Mouse (Mus musculus) layer of hippocampus, postnatal 36 days (tissue): ENCODE results near the gene Coq8b. TPM values are rescaled to one million over a fixed set of nuclear protein-coding genes. Genes with fewer than 3 reads are reported as not detected.

Source experiments
- DNase-seq, 2 experiments: peaks; one replicate each; pipeline ENCODE4 v3.0.0; 2022
- total RNA-seq, 2 experiments: library from RNA; stranded (reverse); gene quantifications; 2 replicates each; pipeline ENCODE4 v1.2.3; 2021

Gene Coq8b
- 10 to 100 TPM; 33.9 to 36.2 TPM for total RNA-seq

- peak; percentile 91 for DNase-seq
Observed at GRCm38 (mm10) chr7:27232781-27233281, at the start of gene Coq8b. Gene Coq8b, plus strand, starts transcription at chr7:27233023.

GRCm38 (mm10) chr7:27184964-27185363, 47.9 kb upstream of the Coq8b start:
- no peak for DNase-seq

DNA sequence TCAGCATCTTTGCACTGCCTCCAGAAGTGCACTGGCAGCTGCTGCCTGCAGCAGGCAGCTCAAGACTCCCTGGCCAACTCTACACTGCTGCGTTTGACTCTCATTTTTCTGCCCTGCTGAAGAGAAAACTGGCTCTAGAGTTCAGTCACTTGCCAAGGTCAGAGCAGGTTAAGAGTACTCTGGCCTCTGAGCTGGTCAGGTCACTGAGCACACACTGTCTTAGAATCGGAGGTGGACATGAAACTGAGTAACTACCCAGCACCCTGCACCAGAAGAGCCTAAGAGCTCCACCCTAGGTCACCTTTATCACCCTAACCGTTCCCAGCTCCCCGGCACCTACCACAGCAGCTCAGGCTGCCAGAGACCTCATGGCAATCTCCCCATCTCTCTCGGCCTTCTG, 46.8 kb upstream of the Coq8b start:
- DNase-seq, result no peak

DNA sequence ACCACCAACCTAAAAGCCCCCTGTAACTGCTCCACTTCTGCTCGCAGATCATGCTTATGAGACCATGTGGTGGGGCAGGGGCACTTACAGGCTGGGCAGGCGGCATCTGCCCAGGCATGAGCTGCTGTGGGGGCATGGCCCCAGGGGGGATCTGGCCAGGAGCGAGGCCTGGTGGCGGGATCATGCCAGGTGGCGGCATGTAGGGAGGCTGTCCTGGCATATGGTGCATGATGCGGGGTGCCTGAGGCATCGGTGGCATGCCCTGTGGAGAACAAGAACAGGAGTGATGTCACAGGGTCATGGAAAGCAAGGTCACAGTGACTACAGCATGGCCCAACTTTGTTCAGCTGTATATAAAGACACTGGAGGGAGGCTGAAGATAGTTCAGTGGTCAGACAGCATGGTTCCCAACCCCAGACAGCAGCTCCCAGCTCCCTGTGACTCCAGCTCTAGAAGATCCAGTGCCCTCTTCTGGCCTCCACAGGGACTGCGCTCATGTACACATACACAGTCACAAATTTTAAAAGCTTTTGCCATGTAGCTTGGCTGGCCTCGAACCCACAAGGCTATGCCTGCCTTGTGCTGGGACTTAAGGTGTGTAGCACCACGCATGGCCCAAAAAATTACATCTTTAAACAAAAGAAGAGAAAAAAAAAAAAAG, 43.4 kb upstream of the Coq8b start:
- no peak for DNase-seq

- DNase-seq, result no peak
Observed at GRCm38 (mm10) chr7:27192434-27192833, 40.4 kb upstream of the Coq8b start.

GRCm38 (mm10) chr7:27193731-27194130, 39.1 kb upstream of the Coq8b start:
- no peak for DNase-seq

GRCm38 (mm10) chr7:27195681-27196611, 36.9 kb upstream of the Coq8b start, which contains the start of the genes BC024978 and Snrpa:
Gene BC024978, plus strand, starts transcription at chr7:27195781.
Gene Snrpa, minus strand, starts transcription at chr7:27196271.
- DNase-seq, result peak; percentile 96 to 97

DNA sequence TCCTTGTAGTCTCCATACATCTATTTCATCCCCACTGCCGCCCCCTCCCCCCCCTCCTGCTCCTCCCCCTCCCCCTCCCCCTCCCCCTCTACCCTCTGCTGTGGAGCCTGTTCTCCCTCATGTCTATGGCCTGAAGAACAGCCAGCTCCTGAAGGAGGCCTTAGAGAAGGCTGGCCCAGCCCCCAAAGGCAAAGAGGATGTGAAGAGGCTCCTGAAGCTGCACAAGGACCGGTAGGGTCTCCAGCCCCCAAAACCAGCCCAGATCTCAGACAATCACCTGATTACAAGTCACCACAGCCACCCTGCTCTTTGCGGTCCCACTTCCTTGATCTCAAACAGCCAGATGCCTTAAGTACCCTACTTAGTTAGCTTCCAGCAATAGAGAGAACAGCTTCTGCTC, 35.7 kb upstream of the Coq8b start:
- DNase-seq, result no peak

- DNase-seq, result no peak
Observed at GRCm38 (mm10) chr7:27197634-27198033, 35.2 kb upstream of the Coq8b start.

GRCm38 (mm10) chr7:27198355-27198754, 34.5 kb upstream of the Coq8b start:
- DNase-seq, result no peak

DNA sequence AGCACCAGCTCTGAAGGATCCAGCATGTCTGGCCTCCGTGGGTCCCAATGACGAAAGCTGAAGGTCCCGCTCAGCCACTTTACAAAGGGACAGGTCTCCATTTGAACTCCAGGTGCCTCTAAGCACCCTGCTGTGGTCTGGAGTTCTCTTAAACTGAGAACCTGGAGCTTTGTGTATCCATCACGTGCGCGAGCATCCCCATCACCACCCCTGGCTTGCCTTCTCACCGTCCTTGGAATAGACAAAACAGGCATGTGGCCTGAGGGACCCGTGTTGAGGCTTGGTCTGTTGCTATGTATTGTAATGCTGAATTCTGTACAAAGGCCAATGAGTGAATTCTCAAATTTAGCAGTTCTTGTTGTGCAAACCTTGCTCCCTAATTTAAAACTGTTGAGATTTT, 34.0 kb upstream of the Coq8b start:
- no peak for DNase-seq

DNA sequence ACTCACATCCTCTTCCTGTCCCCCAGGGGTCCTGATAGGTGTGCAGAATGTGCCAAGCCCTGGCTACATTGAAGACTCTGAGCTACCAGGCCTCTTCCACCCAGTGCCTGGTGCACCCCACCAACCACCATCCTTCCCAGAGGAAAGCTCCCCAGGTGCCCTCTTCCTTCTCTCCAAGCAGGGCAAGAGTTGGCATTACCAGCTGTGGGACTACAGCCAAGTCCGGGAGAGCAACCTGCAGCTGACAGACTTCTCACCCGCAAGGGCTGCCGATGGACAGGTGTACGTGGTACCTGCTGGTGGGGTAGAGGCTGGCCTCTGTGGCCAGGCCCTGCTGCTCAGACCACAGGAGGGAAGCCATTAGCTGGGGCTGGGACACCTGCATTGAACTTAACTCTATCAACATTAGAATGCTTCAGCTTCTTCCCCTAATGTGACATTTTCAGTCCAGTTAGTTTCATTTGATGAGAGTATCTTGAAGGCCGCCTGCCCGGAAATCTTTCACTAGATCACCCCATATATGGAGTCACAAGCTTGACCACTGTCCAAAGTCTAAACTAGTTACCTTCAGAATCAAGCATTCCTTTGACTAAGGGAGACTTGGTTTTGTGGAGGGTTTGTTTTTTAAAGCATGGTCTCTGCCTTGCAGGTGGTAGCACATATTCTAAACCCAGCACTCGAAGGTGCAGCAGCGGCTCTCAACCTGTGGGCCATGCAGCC, 28.9 kb upstream of the Coq8b start:
- no peak for DNase-seq

DNA sequence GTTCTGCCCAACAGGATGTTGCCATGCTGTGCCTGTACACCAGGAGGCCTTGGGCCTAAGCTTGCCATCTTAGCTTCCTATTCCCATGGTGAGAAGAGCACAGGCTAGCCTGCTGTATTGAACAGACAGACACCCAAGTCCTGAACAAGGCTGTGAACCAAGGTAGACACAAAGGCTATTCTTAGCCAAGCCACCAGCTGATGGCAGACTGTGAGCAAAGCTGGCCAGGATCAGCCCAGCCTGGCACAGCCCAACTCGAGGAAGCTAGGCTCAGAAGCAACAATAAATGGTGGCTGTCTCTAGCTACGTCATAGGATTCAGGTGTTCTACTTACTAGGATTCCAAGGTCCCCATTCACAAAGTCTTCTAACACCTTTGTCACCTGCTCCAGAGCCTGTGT, 20.2 kb upstream of the Coq8b start:
- no peak for DNase-seq

GRCm38 (mm10) chr7:27218586-27218985, 14.2 kb upstream of the Coq8b start:
- no peak for DNase-seq

GRCm38 (mm10) chr7:27219937-27220336, 12.9 kb upstream of the Coq8b start:
- no peak for DNase-seq

GRCm38 (mm10) chr7:27221939-27222338, 10.9 kb upstream of the Coq8b start:
- no peak for DNase-seq

GRCm38 (mm10) chr7:27222538-27222937, 10.3 kb upstream of the Coq8b start:
- DNase-seq, result no peak

DNA sequence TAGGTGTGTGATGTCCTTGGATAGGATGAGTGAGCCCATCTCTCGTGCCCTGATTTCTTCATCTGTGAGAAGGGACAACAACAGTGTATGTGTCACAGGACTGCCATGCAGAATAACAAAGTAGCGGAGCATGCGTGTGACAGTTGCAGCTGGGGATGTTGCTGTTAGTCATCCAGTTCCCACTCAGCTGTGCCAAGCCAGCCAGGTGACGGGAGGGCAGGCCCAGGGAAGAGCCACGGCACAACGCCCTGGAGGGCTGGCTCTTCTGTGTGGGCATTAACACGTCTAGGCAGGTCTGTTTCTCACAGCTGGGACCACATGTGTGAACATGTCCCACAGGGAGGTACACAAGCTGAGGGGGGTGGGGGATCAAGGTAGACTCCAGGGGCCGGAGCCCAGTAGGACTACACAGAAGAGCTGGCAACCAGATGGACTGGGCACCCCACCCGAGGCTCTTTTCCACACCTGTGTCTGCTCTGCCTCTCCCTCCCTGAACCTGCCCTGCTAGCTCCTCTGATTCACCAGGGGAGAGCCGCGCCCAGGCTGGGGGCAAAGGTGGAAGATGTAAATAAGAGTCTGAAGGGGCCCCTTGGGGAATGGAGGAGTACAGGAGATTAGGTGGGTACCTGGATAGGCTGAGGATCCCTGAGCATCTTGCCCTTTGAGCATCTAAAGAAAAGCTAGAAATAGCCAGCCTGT, 7.8 kb upstream of the Coq8b start:
- DNase-seq, result peak in 1 of 2 experiments; percentile 31

- no peak for DNase-seq
Observed at GRCm38 (mm10) chr7:27227276-27227675, 5.5 kb upstream of the Coq8b start.

GRCm38 (mm10) chr7:27227676-27228075, 5.1 kb upstream of the Coq8b start:
- DNase-seq, result no peak

- peak; percentile 90 to 91 for DNase-seq
Observed at GRCm38 (mm10) chr7:27228281-27228821, 4.5 kb upstream of the Coq8b start, which contains the start of gene Itpkc. Gene Itpkc, minus strand, starts transcription at chr7:27228661.

GRCm38 (mm10) chr7:27228865-27229264, 4.0 kb upstream of the Coq8b start:
- no peak for DNase-seq
